Mouse (Mus musculus) hindbrain, embryonic 10.5 days (tissue): Measurements from ENCODE around the gene Cwc15. TPM values are rescaled to one million over a fixed set of nuclear protein-coding genes. Genes with fewer than 3 reads are reported as not detected.

Source experiments
- polyA plus RNA-seq: library from polyadenylated mRNA; unstranded; fragments of >200 nt; fragmentation: Nextera tagmentation; extraction: Ambion mirVana; gene quantifications from 2 replicates; pipeline ENCODE4 v1.2.1, GENCODE M21; 2016

The Cwc15 gene
- polyA plus RNA-seq, 1 experiment from 2014 or later = 193 TPM

Other genes with a start within 250 kb of the Cwc15 start
- 13.4 and 16.9 TPM in 2 replicates for gene Sesn3, start 225.6 kb upstream of the Cwc15 start, polyA plus RNA-seq
- 7.1 and 7.4 TPM in 2 replicates for gene Endod1, start 119.1 kb upstream of the Cwc15 start, polyA plus RNA-seq
- gene Kdm4d, start 135 bp upstream of the Cwc15 start, polyA plus RNA-seq = 0.31 and 0.33 TPM in 2 replicates
- gene Amotl1, start 144.4 kb downstream of the Cwc15 start, polyA plus RNA-seq = 12.8 and 16.3 TPM in 2 replicates
- 0.27 and 0.32 TPM in 2 replicates for gene Piwil4, start 240.1 kb downstream of the Cwc15 start, polyA plus RNA-seq